Mouse (Mus musculus) embryonic fibroblast, embryonic 13.5 days (primary cell): ENCODE data around the gene Smtn.

Source experiments
- CTCF ChIP-seq: IDR thresholded peaks from 2 replicates; pipeline ENCODE4 v1.5.1; 2011; ENCODE audit warnings: mild to moderate bottlenecking, control low read depth, low read length, moderate library complexity, borderline replicate concordance; ENCODE audit not compliant: insufficient read depth
- POLR2A ChIP-seq: IDR thresholded peaks from 2 replicates; pipeline ENCODE4 v1.6.1; 2011; ENCODE audit warnings: low read depth, mild to moderate bottlenecking, control low read depth, low read length, moderate library complexity

- no peak for TF ChIP-seq CTCF
- no peak for TF ChIP-seq POLR2A
Measured at GRCm38 (mm10) chr11:3547047-3547446, 6.6 kb upstream of the Smtn start.
